Mouse (Mus musculus): ENCODE measurements around the gene Ralgps1.

- TF ChIP-seq POLR2A (IDR thresholded peaks at IDR 0.05; ENCODE audit: extremely low read depth, insufficient read depth, low read length) (no peak), CTCF (IDR thresholded peaks at IDR 0.05; ENCODE audit: extremely low read depth, insufficient read depth, low read length) (no peak)
Measured at GRCm38 (mm10) chr2:33417454-33417853, 46.2 kb upstream of the Ralgps1 start.
